Mouse (Mus musculus): ENCODE results near the gene Ndufa3.
"Not testable (repeated sequence)": the region's sequence is repeated elsewhere in the genome, so short reads cannot be mapped to it uniquely, and the experiment has no call there.

Gene Ndufa3

DNA sequence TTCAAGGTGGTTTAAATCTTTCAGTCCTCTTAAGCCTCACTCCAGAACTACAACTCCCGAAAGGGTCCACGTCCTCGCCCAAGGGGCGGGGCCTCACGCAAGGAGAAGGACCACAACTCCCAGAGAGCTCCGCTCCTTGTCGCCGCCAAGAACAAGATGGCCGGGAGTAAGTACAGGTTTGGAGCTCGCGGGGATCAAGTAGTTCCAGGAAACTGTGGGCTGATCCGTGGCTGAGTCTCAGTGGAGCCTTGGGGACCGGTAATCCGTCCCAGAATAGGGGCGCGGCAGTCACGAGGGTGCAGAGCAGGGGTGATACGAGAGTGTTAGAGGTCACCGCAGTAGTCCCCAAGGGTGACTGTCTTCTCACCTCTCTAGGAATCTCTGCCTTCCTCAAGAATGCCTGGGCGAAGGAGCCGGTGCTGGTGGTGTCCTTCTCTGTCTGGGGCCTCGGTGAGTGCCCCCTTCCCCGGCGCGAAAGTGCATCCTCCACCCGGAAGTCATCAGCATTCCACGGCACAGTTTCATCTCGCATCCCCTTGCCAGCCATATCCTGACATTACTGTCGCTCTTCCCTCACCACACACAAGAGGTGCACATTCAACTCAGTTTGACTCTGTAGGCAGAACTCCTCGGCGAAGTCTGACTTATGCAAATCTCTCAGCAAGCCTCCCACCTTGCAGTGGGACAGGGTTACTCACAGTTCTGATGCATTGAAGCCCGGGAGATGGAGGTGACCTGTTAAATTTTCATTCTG, at the start of gene Ndufa3:
Gene Ndufa3, plus strand, starts transcription at position 132 of the 754 bp plus-strand sequence.
- DNase-seq (ENCODE audit: low read depth, low spot score), result peak; percentile 96

DNA sequence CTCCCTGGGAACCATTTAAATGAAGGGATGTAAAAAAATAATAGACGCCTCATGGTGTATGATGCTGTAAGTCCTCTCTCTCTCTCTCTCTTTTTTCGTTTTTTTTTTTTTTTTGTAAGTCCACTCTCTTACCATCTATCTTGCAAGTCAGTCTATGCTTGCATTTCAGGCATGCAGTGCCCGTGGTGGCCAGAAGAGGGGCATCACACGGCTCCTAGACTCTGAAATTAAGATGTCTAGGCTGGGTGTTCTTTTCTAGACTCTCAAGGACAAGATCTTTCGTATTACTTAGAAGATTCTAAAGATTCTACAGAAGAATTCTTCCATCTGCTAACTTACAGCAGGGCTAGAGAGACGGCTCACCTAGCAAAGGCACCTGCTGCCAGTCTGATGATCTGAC, 47.4 kb upstream of the Ndufa3 start:
- DNase-seq (ENCODE audit: low read depth, low spot score), result no peak

DNA sequence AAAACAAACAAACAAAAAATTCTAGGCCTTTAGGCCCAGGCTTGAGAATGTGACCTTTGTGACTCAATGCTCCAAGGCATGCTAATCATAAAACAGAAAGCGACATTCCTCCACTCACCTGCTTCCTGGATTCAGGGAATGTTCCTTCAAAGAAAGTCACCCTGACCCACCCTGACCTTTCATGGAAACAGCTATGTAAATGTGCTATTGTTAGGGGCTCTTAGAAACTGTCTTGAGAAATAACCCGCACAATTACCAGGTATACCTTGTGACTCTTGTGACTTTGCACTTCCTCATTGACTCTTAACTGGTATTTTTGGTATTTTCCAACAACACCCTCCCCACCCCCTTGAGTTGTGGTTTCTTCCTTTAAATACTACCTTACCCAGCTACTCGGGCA, 46.6 kb upstream of the Ndufa3 start:
- DNase-seq (ENCODE audit: low read depth, low spot score), result not testable (repeated sequence)

DNA sequence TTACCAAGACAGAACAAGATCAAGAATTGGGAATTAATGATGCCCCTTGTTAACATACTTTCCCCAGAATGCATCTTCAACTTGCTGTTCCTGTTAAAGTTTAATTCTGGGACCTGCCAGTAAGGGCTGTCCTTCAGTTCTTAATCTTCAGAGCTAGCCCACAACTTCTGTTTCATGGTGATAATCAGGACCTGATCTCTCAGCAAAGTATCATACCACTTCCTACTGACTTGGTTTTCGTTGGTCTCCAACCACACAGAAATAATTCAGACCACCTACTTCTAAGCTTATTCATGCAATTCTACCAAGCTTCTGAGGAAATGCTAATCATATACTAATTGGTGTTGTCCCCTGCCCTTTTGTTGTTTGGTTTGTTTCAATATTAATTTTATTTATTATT, 45.3 kb upstream of the Ndufa3 start:
- DNase-seq (ENCODE audit: low read depth, low spot score), result no peak

DNA sequence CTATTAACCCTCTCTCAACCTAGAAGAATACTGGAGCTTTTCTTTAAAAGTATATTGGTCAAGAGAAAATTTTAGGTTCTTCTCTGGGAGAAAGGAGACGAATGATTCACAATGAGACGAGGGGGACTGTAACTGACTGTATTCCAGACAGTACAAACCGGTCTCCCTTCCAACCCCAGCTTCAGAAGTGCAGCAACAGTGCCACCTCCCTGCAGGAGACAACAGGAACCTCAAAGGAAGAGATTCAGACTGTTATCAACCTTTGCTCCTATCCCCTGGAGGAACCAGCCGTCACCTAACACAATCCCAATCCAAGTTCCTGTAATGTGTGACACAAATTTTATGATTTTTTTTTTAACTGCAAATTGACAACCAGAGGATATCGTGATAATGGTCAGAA, 43.0 kb upstream of the Ndufa3 start:
- no peak for DNase-seq (ENCODE audit: low read depth, low spot score)

DNA sequence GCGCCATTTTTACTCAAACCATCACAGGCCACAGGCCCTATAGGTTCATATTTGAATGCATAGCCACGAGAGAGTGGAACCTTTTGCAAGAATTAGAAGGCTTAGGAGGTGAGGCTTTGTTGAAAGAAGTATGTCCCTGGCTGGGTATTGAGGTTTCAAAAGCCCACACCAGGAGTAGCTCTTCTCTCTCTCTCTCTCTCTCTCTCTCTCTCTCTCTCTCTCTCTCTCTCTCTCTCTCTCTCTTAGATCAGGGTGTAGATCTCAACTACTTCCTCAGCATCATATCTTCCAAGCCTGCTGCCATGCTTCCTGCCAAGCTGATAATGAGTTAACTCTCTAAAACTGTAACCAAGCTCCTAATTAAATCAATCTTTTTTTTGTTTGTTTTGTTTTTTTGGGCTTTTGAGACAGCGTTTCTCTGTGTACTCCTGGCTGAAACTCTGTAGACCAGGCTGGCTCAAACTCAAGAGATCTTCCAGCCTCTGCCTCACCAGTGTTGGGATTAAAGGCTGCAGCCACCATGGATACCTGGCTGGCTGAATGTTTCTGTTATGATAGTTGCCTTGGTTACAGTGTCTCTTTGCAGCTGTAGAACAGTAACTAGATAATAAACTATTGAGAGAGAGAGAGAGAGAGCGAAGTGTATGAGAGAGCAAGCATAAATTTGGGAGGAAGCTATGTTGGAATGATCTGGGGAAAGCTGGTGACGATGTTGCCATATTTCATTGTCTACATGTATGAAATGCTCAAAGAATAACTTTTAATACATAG, 40.6 kb upstream of the Ndufa3 start:
- DNase-seq (ENCODE audit: low read depth, low spot score), result no peak

DNA sequence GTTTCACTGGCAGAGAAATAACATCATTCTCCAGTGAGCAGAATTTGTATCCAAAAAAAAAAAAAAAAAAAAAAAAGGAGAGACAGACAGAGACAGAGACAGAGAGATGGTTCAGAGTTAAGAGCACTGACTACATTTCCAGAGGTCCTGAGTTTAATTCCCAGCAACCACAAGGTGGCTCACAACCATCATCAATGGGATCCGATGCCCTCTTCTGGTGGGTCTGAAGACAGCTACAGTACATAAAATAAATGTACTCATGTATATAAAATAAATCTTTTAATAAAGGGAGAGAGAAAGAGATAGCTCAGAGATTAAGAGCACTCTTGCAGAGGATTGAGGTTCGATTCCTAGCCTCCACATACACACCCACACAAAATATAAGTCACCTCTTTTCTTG, 39.0 kb upstream of the Ndufa3 start:
- peak; percentile 70 for DNase-seq (ENCODE audit: low read depth, low spot score)

DNA sequence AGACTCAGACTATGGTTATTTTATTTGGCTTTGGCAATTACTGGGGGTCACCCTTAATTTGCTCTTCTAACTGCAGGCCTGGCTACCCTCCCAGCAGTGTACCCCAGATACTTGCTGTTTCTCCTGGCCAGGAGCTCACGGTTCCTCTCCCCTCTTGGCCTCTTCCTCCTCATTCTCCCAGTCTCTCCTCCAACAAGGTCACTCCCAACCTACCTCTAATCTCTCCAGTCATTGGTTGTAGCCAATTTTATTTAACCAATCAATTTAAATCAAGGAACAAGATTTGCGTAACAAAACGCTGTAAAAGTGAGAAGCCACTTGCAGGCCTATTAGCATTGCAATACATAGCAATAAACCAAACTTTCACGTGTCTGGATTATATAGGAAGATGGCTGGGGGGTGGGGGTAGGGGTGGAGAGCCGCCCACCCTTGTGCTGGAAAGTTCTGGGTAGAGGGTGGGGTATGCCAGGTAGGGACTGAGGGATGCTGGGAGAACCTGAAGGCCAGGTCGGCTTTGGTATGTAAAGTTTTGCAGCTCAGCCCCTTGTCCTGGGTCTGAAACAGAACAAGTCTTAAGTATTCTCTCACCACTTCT, 38.1 kb upstream of the Ndufa3 start:
- peak; percentile 87 for DNase-seq (ENCODE audit: low read depth, low spot score)

DNA sequence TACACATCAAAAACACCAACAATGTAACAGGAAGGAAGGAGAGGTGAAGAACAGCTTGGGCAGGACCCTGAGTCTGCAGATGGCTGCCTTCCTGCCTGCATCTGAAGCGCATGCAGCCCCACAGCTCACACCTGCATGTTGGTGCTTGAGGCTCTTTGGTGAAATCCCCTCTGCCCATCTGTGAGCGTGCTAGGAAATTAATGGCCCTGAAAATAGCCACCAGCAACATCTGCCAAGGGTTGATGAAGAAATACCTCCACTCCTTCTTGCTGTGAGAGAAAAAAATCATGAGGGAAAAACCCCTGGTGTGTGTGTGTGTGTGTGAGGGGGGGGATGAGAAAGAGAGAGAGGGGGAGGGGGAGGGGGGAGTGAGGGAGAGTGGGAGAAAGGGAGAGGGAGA, 37.1 kb upstream of the Ndufa3 start:
- peak; percentile 95 for DNase-seq (ENCODE audit: low read depth, low spot score)

DNA sequence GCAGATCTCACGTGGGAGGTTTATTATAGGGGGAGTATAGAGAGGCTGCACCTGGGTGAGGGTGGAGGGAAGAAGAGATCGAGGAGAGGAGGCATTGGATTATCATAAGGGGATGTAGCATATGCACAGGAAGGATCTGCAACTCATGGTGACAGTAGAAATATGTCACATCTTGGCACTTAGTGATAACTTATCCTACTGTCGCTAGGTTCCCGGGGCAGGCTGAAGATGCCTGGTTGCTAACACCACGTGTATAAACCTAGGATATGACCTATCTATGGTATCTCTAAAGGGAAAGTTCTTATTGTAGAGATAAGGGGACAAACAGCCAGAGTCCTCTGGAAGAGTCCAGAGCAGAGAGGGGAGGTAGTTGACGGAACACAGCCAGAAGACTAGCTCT, 31.4 kb upstream of the Ndufa3 start:
- DNase-seq (ENCODE audit: low read depth, low spot score), result no peak

DNA sequence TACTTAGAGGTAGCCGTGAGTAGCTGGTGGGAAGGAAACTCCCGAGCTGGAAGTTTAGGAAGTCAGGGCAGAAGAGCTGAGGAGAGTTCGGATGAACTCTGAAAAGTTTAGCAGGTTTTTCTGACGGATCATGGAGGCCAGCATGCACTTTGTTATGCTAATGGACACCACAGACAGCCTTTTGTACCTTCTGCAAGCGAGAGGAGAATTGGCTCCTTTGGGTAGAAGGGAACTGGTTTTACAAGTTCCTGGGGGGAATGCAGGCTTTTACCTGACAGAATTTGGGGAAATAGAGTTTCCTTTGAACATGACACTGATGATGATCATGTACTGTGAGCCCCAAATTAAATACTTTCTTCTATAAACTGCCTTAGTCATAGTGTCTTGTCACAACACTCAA, 30.9 kb upstream of the Ndufa3 start:
- DNase-seq (ENCODE audit: low read depth, low spot score), result no peak

DNA sequence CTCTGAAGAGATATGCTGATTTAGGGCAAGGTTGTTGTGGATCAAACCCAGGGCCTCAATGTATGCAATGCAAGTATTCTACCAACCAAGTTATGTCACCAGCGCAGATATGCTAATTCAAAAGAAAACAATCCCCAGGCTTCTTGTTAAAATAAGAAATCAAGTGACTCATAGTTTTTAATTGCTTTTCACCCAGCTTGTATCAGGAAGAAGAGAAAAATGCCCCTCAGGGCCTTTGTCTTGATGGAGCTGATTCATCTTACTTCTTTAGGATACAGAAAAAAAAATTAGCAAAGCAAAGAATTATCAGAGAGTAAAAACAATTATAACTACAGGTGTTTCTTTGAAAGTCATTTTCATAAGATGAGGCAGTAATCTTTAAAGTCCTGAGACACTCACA, 29.9 kb upstream of the Ndufa3 start:
- DNase-seq (ENCODE audit: low read depth, low spot score), result no peak

DNA sequence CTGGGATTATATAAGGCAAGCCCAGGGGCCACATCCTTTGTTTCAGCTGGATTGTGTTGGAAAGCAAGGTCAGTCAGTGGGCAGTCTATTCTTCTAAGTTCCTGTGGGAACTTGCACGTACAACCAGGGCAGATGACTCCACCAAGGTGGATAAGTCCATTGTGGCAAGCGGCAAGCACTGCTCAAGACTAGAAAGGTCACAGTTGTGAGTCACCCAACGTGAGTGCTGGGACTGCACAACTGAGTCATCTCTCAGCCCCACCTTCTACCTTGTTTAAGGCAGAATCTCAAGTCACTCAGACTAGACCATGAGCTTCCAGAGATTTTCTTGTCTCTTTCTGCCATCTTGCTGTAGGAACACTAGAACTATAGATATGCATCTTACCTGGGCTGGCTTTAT, 26.6 kb upstream of the Ndufa3 start:
- no peak for DNase-seq (ENCODE audit: low read depth, low spot score)

DNA sequence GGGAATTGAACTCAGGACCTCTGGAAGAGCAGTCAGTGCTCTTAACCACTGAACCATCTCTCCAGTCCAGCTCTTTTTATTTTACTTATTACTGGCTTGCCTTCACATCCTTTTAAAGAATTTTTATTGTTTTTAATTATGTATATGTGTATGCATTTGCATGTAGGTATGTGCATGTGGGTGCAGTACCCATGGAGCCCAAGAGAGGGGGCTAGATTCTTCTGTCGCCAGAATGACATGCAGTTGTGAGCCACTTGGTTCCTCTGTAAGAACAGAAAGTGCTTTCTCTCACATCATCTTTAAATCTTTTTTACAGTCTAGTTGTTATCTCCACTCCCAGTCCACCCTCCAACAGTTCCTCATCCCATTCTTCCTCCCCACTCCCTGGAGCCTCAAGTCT, 25.6 kb upstream of the Ndufa3 start:
- DNase-seq (ENCODE audit: low read depth, low spot score), result no peak

DNA sequence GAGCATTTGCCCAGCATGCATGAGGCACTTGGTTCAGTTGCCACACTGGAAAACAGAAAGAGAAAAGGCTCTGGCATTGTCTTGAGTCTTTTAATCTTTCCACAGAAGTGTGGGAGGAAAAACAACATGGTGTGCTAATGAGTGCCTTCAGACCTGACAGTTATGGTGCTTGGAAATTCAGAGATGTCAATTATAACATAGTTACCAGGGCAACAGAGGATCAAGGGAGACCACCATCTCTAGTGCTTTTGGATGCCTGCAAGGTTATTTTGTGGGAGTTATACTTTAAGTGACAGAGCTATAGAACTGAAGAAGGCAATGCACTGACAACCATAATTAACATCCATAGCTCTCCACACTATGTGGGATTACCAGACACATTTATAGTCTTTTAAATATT, 23.3 kb upstream of the Ndufa3 start:
- no peak for DNase-seq (ENCODE audit: low read depth, low spot score)

DNA sequence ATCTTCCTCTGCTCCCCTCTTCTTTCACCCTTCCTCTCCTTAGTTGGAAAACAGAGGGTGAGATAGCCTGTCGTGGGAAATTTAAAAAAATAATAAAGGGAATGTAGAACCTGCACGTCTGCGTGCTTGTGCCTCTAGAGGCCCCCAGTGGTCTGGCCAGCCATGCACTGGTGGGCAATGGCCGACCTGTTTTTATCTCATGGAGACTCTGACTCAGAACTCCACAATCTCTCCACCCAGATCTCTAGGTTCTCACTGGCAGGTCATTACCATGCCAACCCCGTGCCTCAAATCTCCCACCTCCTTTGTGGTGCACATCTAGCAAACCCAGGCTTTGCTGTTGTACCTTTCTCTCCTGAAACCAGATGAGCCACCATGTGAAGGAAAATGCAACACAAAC, 22.5 kb upstream of the Ndufa3 start:
- DNase-seq (ENCODE audit: low read depth, low spot score), result no peak

DNA sequence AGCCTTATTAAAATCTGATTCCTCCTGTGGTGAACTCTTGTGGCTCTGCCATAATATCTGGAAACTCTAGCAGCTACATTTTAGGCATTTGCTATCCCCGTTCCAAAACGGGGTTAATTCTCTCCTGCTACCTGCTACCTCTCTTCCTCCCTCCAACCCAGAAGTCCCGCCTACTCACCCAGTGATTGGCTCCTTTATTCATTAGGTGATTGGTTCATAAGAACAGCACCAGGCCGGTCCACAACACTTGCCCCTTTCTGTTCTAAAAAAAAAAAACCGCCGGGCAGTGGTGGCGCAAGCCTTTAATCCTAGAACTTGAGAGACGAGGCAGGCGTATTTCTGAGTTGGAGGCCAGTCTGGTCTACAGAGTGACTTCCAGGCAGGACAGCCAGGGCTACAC, 22.0 kb upstream of the Ndufa3 start:
- DNase-seq (ENCODE audit: low read depth, low spot score), result peak; percentile 92

DNA sequence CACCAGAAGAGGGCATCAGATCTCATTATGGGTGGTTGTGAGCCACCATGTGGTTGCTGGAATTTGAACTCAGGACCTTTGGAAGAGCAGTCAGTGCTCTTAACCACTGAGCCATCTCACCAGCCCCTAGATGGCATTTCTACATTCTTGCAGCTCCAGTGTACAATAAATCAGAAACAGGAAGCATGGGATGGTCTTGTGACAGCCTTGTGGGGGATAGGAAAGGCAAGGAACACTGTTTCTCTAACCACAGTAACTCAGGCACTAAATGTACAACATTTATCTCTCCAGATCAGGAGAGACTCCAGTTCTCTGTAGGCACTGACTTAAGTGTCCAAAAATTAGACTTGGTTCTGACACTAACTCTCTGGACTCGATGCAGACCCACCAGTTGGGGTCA, 19.4 kb upstream of the Ndufa3 start:
- DNase-seq (ENCODE audit: low read depth, low spot score), result not testable (repeated sequence)

DNA sequence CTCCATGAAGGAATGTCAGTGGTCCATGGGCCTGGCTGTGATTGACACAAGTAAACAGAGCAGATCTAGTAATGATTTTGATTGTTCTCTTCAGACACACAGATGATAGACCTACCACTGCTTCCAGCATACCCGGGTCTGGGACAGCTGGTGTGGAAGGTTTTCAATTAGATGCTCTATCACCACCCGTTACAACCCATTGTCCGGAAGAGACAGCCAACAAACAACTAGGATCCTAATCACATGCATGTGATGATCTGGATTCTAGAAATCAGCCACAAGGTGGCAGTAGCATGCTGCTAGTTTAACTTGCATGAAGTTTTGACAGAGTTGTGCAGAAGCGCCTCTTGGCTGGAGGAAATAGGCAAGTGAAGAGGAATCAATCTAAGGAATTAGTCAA, 16.1 kb upstream of the Ndufa3 start:
- DNase-seq (ENCODE audit: low read depth, low spot score), result peak; percentile 83

DNA sequence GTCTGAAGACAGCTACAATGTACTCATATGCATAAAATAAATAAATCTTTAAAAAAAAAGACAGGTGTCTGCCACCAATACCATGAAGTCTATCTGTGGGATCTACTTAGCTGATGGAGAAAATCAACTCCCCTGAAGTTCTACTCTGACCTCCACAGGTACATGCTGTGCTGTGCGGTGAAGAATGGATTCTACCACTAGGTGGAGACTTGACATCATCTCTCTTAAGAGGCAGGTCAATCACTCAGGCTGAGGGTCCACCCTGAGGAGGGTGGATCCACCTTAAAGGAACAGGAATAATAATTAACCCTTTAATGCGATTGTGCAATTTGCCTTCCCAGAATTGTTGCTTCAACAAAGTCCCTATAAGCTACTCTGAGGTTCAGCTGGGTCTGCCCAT, 10.4 kb upstream of the Ndufa3 start:
- peak; percentile 81 for DNase-seq (ENCODE audit: low read depth, low spot score)

DNA sequence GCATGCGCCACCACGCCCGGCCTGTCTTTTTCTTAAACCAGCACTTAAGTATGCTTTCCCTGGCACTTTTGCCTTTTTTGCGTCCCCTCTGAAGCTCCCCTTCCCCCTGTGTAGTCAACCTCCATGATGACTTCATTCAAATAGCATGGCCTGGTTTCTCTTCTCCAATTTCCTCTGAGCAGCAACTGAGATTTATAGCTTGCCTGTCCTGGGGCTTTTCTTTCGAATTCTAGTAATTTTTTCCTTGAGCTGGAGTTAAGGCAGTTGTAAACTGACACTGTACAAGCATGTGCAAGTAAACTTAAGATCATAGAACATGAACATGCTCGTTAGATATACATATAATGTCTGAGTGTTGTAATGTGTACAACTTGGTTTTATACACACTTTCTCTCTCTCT, 9.8 kb upstream of the Ndufa3 start:
- peak; percentile 58 for DNase-seq (ENCODE audit: low read depth, low spot score)

DNA sequence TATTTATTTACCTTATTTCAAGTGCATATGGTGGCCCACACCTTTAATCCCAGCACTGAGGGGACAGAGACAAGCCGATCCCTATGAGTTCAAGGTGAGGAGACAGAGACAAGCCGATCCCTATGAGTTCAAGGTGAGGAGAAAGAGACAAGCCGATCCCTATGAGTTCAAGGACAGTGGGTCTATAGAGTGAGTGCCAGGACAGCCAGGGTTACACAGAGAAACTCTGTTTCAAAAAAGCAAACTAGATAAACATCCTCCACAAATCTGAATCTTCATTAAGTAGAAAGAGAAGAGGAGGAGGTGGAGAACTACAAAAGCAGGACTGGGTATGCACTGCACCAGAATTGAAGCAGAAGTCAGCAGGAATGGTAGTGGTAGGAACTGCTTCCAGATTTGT, 8.5 kb upstream of the Ndufa3 start:
- no peak for DNase-seq (ENCODE audit: low read depth, low spot score)

DNA sequence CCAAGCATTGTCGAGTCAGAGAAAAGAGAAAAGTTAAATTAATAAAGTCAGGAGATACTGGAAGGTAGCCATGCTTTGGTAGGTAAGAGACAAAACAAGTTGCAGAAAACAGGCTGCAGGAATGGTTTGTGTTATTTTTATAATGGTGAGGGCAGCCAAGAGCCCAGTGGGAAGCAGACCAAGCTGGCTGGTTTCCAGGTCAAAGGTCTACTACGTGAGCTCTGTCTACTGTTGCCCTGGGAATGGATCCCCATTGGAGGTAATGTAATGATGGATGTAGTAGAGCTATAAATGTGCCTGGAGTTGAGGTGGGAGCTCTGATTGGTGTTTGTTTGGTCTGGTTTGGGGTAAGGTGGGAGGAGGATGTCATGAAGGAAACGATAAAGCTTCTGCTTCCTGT, 8.1 kb upstream of the Ndufa3 start:
- no peak for DNase-seq (ENCODE audit: low read depth, low spot score)

Measured in A20 (cell line).